Mouse (Mus musculus) kidney, adult 18-20 months (tissue): Measurements from ENCODE around the gene Gas6.

Experiments used
- DNase-seq: peaks from one replicate; pipeline ENCODE4 v3.0.0; 2021

Gene Gas6

GRCm38 (mm10) chr8:13459431-13459830, 34.9 kb downstream of the Gas6 start:
- DNase-seq = no peak

DNA sequence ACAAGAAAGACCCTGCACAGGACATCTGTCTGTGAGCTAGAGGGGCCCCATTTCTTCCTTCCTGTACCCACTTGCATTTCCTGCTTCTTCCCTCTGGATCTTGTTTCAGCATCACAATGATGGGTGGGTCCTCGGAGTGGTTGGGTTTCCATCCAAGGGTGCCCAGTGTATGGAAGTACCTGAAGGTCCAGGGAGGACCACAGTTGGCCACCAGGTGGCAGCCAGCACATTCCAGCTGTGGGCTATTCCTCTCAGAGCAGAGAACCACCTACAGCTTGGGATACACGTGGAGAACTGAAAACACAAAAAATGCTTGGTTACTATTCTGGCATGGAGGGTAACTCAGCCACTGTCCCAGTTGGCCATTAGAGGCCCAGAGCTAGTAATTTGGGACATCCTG, 39.0 kb downstream of the Gas6 start:
- DNase-seq = peak; percentile 85

GRCm38 (mm10) chr8:13454341-13455113, 39.8 kb downstream of the Gas6 start:
- no peak for DNase-seq

DNA sequence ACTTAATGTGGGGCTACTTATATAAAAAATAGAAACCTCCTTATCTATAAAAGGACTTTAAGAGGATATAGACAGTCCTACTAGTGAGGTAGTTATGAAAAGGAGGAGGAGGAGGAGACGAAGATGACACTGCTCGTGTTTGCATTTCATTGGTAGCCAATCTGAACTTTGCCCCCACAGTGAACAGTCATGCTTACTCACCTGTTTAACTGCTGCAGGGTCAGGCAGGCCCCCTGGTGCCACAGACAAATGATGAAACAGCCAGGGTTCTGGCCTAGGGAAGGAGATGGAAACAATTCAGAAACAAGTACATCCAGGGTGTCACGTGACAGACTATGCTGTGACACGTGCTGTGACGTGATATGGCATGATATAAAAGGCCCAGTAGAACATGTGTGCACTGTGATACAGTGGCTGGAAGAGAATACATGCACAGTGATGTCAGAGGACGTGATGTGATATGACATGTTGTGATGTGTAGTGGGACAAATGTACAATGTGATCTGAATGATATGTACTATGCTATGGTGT, 42.5 kb downstream of the Gas6 start:
- no peak for DNase-seq

GRCm38 (mm10) chr8:13448145-13448544, 46.1 kb downstream of the Gas6 start:
- DNase-seq = no peak

- DNase-seq = no peak
These were observed 47.8 kb downstream of the Gas6 start for GRCm38 (mm10) chr8:13446456-13446855.

DNA sequence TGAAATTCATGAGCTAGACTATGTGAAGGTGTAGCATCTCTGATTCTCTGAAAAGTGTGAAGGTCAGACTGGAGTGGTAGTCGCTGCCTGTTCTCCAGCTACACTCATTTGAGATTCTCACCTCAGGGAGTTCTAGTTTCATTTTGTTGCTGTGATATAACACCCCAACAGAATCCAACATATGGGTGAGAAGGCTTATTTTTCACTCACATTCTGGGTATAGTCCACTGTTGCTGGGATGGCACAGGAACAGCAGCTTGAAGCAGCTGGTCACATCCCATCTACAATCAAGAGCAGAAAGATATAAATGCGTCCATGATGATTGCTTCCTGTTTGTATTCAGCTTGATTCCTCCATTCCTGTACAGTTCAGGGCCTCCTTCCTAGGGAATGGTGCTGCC, 52.1 kb downstream of the Gas6 start:
- DNase-seq = no peak

- DNase-seq = no peak
These were observed 56.8 kb downstream of the Gas6 start for GRCm38 (mm10) chr8:13437531-13437930.

DNA sequence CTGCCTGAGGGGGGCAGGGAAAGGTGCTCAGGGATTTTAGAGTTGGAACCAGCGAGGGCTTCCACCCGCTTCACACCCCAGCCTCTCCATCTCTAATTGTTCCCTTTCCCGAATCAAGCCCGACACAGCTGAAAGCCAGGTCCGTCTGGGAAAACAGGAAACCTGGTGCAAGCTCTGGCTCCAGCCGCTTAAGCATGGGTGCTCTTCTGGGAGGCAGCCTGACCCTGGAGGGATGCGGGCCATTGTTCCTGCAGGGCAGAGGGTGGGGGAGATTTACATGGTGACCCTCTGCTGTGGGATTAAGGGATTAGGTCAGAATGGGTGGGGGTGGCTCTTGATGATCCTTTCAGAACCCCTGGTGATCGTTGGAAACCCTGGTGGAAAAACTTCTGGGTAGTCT, 58.2 kb downstream of the Gas6 start:
- no peak for DNase-seq

- no peak for DNase-seq
These were observed 59.4 kb downstream of the Gas6 start, which contains the start of gene Tmem255b for GRCm38 (mm10) chr8:13434889-13435288. Gene Tmem255b (plus strand): TSS chr8:13435189.

DNA sequence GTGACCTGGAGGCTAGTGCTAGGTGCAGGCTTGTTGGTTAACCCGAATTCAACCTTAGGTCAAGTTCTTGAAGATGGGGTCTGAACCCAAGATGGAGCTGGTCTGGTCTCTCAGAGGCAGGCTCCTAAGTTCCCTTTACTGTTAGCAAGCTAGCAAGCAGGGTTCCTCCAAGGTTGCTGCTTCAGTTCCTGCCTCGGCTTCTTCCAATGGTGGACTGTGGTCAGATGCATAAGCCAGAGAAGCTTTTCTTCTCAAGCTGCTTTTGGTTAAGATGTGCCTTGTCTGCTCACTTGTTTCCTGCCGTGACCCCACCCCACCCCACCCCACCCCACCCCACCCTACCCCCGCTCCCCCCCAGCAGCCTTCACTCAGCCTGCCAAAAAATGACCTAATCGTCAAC, 61.2 kb downstream of the Gas6 start:
- no peak for DNase-seq

- DNase-seq = no peak
These were observed 63.4 kb downstream of the Gas6 start for GRCm38 (mm10) chr8:13430866-13431265.

DNA sequence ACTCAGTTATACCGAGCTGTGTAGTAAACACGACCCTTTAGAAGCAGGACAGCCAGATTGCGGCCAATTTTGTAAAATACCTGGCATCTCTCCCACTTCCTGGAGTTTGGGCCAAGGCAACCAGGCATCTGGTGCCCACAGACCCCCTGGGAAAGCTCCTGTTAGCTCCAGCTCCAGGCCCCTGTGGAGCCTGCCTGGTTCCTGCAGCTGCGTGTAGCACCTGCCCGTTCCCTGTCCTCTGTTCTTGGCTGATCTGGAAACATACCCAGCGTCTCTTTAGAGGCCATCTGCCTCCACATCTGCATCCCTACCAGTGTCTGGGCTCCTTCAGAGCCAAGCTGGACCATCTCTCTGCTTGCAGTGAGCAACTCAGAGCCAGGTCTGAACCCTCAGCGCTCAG, 63.9 kb downstream of the Gas6 start:
- DNase-seq = no peak

GRCm38 (mm10) chr8:13428156-13428555, 66.1 kb downstream of the Gas6 start:
- DNase-seq = no peak

GRCm38 (mm10) chr8:13427351-13427750, 66.9 kb downstream of the Gas6 start:
- no peak for DNase-seq

GRCm38 (mm10) chr8:13420970-13421369, 73.3 kb downstream of the Gas6 start:
- no peak for DNase-seq

DNA sequence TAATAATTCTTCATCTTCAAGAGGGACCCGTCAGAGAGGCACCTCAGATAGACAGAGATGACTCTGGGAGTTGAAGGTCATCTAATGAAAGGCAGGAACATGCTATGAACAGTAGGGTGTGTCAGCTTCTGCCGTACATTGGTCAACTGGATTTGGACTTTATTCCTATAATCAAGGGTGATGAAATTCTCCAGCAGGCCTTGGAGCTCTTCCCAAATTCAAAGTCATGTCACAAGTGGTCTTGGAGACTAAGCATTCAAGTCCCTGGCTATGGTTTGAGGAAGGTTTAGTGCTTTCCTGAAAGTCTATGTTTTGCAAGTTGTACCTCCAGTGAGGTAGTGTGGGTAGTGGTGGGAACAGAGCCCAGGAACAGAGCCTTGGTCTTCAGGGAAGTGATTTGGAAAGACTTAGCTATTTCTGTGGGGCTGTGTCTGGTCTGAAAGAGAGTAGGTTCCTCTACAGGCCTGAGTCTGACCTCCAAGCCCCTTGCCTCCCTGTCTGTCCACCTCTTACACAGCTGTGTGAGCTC, 75.1 kb downstream of the Gas6 start:
- no peak for DNase-seq

GRCm38 (mm10) chr8:13415879-13416278, 78.4 kb downstream of the Gas6 start:
- DNase-seq = no peak
